Mouse (Mus musculus): Measurements from ENCODE around the gene Myl4. TPM values are rescaled to one million over a fixed set of nuclear protein-coding genes. Genes with fewer than 3 reads are reported as not detected.

The Myl4 gene
- polyA plus RNA-seq, 1 experiment from 2014 or later = 4.2 TPM

DNA sequence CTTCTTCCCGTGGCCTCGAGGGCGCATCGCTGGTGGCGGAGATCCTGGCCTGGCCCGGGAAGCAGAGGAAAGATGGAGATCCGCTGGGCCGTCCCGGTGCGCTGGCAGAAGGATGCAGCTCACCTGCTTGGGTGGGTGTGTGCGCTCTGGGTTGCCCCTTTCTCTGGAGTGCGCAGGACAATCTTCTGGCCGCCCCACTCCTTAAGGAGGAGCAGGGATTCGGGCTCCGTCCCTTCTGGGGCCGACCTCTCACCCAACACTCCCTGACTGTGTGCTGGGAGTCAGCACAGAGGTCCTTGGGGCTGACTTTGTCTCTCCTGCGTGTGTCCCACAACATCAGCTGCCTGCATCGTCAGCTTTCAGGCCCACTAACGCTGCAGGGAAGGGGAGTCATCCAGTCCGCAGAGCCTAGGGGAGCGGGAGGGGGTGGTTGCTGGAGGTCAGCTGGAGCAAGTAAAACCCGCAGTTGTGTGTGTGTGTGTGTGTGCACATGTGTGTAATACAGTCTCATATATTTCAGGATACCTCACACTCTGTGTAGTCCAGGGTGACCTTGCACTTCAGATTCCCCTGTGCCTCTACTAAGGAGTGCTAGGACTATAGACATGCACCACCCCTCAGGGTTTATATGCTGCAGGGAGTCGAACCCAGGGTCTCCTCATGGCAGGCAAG lies 57.9 kb downstream of the Myl4 start:
- peak overlapping the region; percentile 59 for H3K4me3 ChIP-seq (ENCODE audit: low read length)
- peak; percentile 68 for ATAC-seq
- no peaks in the 10 kb centered on the region for H3K9me3 ChIP-seq (ENCODE audit: control insufficient read depth, low read length)
- WGBS = 3% methylated on average over 20 of the region's 23 CpGs
- peak overlapping the region; percentile 73 for H3K9ac ChIP-seq (ENCODE audit: low read depth, low read length)
- peaks cover 4% of the 10 kb centered on the region; the same call in 1 of the 2 replicates for H3K4me1 ChIP-seq (ENCODE audit: control insufficient read depth, insufficient read depth, low read depth, low read length)
- peak overlapping the region; percentile 98 for H3K4me2 ChIP-seq (ENCODE audit: low read length)
- H3K27ac ChIP-seq (ENCODE audit: low read depth, low read length) = no peak overlapping the region
- H3K36me3 ChIP-seq (ENCODE audit: control insufficient read depth, insufficient read depth, low read length) = no peaks in the 10 kb centered on the region
- peaks cover 4% of the 10 kb centered on the region for H3K27me3 ChIP-seq (replicated peaks; ENCODE audit: control insufficient read depth, insufficient read depth, low read length)

DNA sequence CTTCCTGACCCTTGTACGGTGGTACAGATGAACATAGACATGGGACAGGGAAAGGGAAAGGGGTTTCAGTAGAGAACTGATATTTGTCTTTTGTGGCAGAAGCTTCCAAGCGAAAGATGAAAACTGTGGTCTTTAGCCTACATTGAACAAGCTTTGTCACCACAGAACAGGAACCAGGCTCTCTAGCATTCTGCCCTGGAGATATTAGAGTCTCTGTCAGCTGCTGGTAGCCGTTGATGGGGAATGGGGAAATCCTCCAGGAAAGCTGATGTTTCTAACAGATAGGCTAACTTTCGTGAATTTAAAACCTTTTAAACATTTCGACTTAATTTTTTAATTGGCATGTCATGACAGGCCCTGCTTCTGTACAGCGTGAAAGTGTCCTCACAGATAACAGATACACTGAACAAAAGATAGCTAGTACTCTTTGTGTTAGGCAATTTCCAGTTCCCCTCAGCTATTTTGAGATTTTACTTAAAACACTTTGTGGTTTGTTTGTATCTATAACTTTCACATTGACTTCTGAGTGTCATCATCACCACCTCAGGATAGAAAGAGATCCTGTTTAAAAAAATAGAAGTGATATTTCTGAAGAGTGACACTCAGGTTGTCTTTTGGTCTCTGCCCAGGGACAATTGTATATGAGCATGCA lies 58.7 kb downstream of the Myl4 start:
- H3K27ac ChIP-seq (ENCODE audit: low read depth, low read length) = no peak overlapping the region
- H3K9ac ChIP-seq (ENCODE audit: low read depth, low read length) = no peak overlapping the region
- WGBS = 71% methylated on average over 6 of the region's 6 CpGs
- H3K4me2 ChIP-seq (ENCODE audit: low read length) = no peak overlapping the region
- no peak overlapping the region for H3K4me3 ChIP-seq (ENCODE audit: low read length)
- no peak for ATAC-seq
- peaks cover 4% of the 10 kb centered on the region; the same call in 1 of the 2 replicates for H3K4me1 ChIP-seq (ENCODE audit: control insufficient read depth, insufficient read depth, low read depth, low read length)
- peaks cover 4% of the 10 kb centered on the region for H3K27me3 ChIP-seq (replicated peaks; ENCODE audit: control insufficient read depth, insufficient read depth, low read length)
- no peaks in the 10 kb centered on the region for H3K36me3 ChIP-seq (ENCODE audit: control insufficient read depth, insufficient read depth, low read length)
- no peaks in the 10 kb centered on the region for H3K9me3 ChIP-seq (ENCODE audit: control insufficient read depth, low read length)

DNA sequence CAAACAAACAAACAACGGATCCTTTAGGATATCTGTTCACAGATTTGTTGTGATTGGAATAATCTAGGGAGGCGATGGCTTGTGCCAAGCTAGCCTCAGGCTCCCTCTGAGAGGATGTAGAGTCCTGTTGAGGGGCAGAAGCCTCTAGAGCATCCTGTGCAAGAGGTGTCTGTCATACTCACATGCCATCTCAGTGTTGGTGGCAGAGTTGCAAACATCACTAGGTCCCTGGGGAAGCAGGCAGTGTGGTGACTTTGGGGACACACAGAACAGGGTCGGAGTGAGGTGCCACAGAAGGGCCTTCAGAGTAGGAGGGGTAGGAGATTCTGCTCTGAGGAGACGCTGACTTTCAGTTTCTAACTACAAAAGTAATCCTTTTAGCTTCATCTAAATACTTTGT lies 59.3 kb downstream of the Myl4 start:
- no peak for ATAC-seq
- no peak overlapping the region for H3K27ac ChIP-seq (ENCODE audit: low read depth, low read length)
- H3K4me3 ChIP-seq (ENCODE audit: low read length) = no peak overlapping the region
- H3K4me2 ChIP-seq (ENCODE audit: low read length) = no peak overlapping the region
- H3K9me3 ChIP-seq (ENCODE audit: control insufficient read depth, low read length) = no peaks in the 10 kb centered on the region
- peaks cover 4% of the 10 kb centered on the region; the same call in 1 of the 2 replicates for H3K4me1 ChIP-seq (ENCODE audit: control insufficient read depth, insufficient read depth, low read depth, low read length)
- H3K36me3 ChIP-seq (ENCODE audit: control insufficient read depth, insufficient read depth, low read length) = no peaks in the 10 kb centered on the region
- no peak overlapping the region for H3K9ac ChIP-seq (ENCODE audit: low read depth, low read length)
- 58% methylated on average over 4 of the region's 4 CpGs for WGBS
- peaks cover 4% of the 10 kb centered on the region for H3K27me3 ChIP-seq (replicated peaks; ENCODE audit: control insufficient read depth, insufficient read depth, low read length)

DNA sequence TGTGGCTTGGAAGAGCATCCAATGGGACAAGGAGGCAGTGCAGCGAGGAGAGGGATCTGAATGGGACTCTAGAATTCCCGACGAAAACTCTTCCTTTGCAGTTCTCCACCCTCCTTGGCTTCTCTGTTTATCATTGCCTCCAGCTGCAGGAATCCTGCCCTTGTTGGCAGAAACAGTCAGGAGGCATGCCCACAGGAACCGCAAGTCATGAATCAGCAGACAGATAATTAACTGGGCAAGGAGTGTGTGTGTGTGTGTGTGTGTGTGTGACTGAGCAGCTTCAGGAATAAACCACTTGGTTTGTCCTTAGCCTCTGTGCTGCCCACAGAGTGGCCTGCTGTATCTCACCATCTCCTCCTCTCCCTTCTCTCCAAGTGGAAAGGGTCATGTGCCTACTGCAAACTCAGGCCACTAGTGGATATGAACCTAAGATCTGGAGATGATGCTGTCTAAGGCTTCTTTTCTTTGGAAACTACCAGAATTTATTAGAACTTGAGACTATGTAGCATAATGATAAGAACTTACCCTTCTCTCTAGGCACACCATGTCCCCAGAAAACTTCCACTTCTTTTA lies 61.2 kb downstream of the Myl4 start:
- no peak overlapping the region for H3K4me2 ChIP-seq (ENCODE audit: low read length)

DNA sequence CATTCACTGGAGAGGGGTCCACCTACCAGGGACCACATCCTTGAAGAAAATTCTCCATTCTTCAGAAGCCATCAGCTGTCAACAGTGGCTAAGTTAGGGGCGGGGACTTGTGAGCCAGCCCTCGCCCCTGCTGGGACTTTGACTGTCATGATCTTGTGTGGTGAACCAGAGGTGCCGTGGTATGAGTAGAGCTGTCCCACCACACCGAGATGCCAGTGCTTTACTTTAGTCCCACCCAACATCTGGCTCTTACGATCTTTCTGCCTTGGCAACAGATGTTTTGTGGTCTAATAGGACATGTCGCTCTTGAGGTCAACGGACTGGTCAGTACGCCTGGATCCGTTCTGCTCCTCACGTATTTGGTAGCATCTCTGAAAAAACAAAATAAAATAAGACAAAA lies 63.1 kb downstream of the Myl4 start:
- Histone ChIP-seq H3K4me1 (ENCODE audit: control insufficient read depth, insufficient read depth, low read depth, low read length) (no peaks in the 10 kb centered on the region), H3K27me3 (replicated peaks; ENCODE audit: control insufficient read depth, insufficient read depth, low read length) (peaks cover 4% of the 10 kb centered on the region; the same call in 1 of the 2 replicates), H3K4me2 (ENCODE audit: low read length) (no peak overlapping the region), H3K27ac (ENCODE audit: low read depth, low read length) (no peak overlapping the region), H3K4me3 (ENCODE audit: low read length) (no peak overlapping the region), H3K9ac (ENCODE audit: low read depth, low read length) (no peak overlapping the region), H3K9me3 (ENCODE audit: control insufficient read depth, low read length) (no peaks in the 10 kb centered on the region), H3K36me3 (ENCODE audit: control insufficient read depth, insufficient read depth, low read length) (no peaks in the 10 kb centered on the region)
- WGBS = 83% methylated on average over 10 of the region's 10 CpGs
- ATAC-seq = no peak

More for the DNA sequence above, 61.2 kb downstream of the Myl4 start:
- Histone ChIP-seq H3K27me3 (replicated peaks; ENCODE audit: control insufficient read depth, insufficient read depth, low read length) (peaks cover 4% of the 10 kb centered on the region; the same call in 1 of the 2 replicates), H3K9ac (ENCODE audit: low read depth, low read length) (no peak overlapping the region), H3K4me3 (ENCODE audit: low read length) (no peak overlapping the region), H3K36me3 (ENCODE audit: control insufficient read depth, insufficient read depth, low read length) (no peaks in the 10 kb centered on the region), H3K27ac (ENCODE audit: low read depth, low read length) (no peak overlapping the region), H3K4me1 (ENCODE audit: control insufficient read depth, insufficient read depth, low read depth, low read length) (peaks cover 4% of the 10 kb centered on the region; the same call in 1 of the 2 replicates), H3K9me3 (ENCODE audit: control insufficient read depth, low read length) (no peaks in the 10 kb centered on the region)
- WGBS = 45% methylated on average over 4 of the region's 4 CpGs
- no peak for ATAC-seq

DNA sequence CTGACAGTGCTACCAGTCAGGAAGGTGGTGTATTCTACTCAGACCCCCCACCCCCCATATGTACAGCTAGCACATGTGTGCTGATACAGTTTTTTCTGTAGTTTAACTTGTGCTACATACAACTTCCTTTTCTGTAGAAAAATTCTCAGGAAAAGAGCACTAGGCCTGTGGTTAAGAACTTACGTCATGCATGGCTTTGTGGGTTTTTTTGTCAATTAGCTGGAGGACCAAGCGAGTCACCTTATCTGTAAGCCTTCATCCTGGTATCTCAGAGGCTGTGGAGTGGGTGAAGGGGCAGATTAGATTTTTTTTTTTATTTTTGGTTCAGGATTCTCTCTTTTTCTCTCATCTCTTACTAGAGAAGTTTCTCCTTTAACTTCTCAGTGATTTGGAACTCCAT lies 63.7 kb downstream of the Myl4 start:
- Histone ChIP-seq H3K36me3 (ENCODE audit: control insufficient read depth, insufficient read depth, low read length) (no peaks in the 10 kb centered on the region), H3K4me1 (ENCODE audit: control insufficient read depth, insufficient read depth, low read depth, low read length) (no peaks in the 10 kb centered on the region), H3K27ac (ENCODE audit: low read depth, low read length) (no peak overlapping the region), H3K9ac (ENCODE audit: low read depth, low read length) (no peak overlapping the region), H3K4me3 (ENCODE audit: low read length) (no peak overlapping the region), H3K9me3 (ENCODE audit: control insufficient read depth, low read length) (no peaks in the 10 kb centered on the region), H3K4me2 (ENCODE audit: low read length) (no peak overlapping the region), H3K27me3 (replicated peaks; ENCODE audit: control insufficient read depth, insufficient read depth, low read length) (0 out of 2 replicates have a peak, but pooled peaks cover 2% of the 10 kb centered on the region)
- WGBS = 85% methylated on average over 2 of the region's 2 CpGs
- no peak for ATAC-seq

DNA sequence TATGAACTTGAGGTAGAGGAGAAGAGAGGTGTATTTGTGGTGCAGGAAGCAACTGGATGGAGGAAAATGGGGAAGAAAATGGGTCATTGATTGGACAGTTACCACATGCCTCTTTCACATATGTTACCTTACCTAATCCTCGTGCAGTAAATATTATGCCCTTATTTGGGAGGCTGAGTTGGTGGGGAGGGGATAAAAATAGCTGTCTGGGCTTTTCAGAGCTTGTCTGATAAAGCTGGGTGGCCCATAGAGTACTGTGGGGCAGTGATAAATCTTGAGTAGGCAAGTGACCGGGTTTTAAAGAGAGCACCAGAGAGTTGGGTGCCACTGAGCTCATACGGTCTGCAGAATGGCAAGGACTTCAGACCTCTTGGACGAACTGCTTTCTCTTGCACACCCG lies 65.7 kb downstream of the Myl4 start:
- H3K36me3 ChIP-seq (ENCODE audit: control insufficient read depth, insufficient read depth, low read length) = no peaks in the 10 kb centered on the region
- no peaks in the 10 kb centered on the region for H3K4me1 ChIP-seq (ENCODE audit: control insufficient read depth, insufficient read depth, low read depth, low read length)
- no peak overlapping the region for H3K9ac ChIP-seq (ENCODE audit: low read depth, low read length)
- no peaks in the 10 kb centered on the region for H3K27me3 ChIP-seq (replicated peaks; ENCODE audit: control insufficient read depth, insufficient read depth, low read length)
- H3K4me2 ChIP-seq (ENCODE audit: low read length) = no peak overlapping the region
- no peak overlapping the region for H3K4me3 ChIP-seq (ENCODE audit: low read length)
- H3K9me3 ChIP-seq (ENCODE audit: control insufficient read depth, low read length) = no peaks in the 10 kb centered on the region
- WGBS = 88% methylated on average over 5 of the region's 5 CpGs
- ATAC-seq = no peak
- no peak overlapping the region for H3K27ac ChIP-seq (ENCODE audit: low read depth, low read length)

DNA sequence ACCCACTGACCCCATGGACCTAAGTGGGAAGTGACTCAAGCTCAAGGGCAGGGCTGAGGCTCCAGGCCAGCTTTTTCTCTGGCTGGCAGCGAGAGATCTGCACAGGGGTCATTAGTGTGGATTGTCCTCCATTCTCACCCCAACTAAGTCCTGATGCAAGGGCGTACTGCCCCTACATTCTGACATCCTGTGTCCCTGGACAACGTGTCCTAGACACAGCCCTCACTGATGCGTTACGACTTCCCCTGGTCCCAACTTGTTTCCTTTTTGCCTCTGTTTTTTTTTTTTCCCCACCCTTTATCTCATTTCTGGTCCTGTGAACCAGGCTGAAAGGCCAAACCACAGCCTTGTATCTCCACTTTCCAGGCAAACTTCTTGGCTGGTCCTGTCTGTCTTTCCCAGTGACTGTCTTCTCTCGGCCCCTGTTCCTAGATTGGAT lies 68.2 kb downstream of the Myl4 start:
- no peaks in the 10 kb centered on the region for H3K9me3 ChIP-seq (ENCODE audit: control insufficient read depth, low read length)
- H3K36me3 ChIP-seq (ENCODE audit: control insufficient read depth, insufficient read depth, low read length) = no peaks in the 10 kb centered on the region
- no peak overlapping the region for H3K27ac ChIP-seq (ENCODE audit: low read depth, low read length)
- H3K4me1 ChIP-seq (ENCODE audit: control insufficient read depth, insufficient read depth, low read depth, low read length) = no peaks in the 10 kb centered on the region
- no peak for ATAC-seq
- no peak overlapping the region for H3K4me2 ChIP-seq (ENCODE audit: low read length)
- WGBS = 69% methylated on average over 6 of the region's 6 CpGs
- no peak overlapping the region for H3K9ac ChIP-seq (ENCODE audit: low read depth, low read length)
- no peak overlapping the region for H3K4me3 ChIP-seq (ENCODE audit: low read length)
- H3K27me3 ChIP-seq (replicated peaks; ENCODE audit: control insufficient read depth, insufficient read depth, low read length) = no peaks in the 10 kb centered on the region
